Mouse (Mus musculus): Measurements from ENCODE around the gene Tmem199. TPM values are rescaled to one million over a fixed set of nuclear protein-coding genes. Genes with fewer than 3 reads are reported as not detected.
A peak's percentile ranks its signal among the peaks of the same experiment; 100 is the strongest.

The Tmem199 gene
- polyA plus RNA-seq, 1 experiment, result 35.0 TPM

- H3ac ChIP-seq (ENCODE audit: control insufficient read depth, insufficient read length), result peak within 1 kb of the TSS; percentile 75
- TF ChIP-seq CEBPB (IDR thresholded peaks at IDR 0.05; ENCODE audit: insufficient read depth, poor library complexity, severe bottlenecking), result no peak
- no peak for TF ChIP-seq E2F4 (IDR thresholded peaks at IDR 0.05; ENCODE audit: insufficient read depth)
- TF ChIP-seq MYOG (IDR thresholded peaks at IDR 0.05; ENCODE audit: control insufficient read depth in 1 of 3, insufficient read depth in 1 of 3, insufficient read length in 2 of 3, low read depth in 2 of 3), result peak in 1 of 3 experiments; percentile 5
- TF ChIP-seq USF1 (IDR thresholded peaks at IDR 0.05; ENCODE audit: low read depth), result no peak
- no peak for TF ChIP-seq MAX (IDR thresholded peaks at IDR 0.05; ENCODE audit: low read depth)
- TF ChIP-seq TCF3 (IDR thresholded peaks at IDR 0.05; ENCODE audit: insufficient read length, low read depth), result no peak
- TF ChIP-seq TCF12 (IDR thresholded peaks at IDR 0.05; ENCODE audit: insufficient read depth, poor library complexity, severe bottlenecking), result no peak
- TF ChIP-seq SRF (IDR thresholded peaks at IDR 0.05; ENCODE audit: control insufficient read depth, insufficient read length, low read depth), result peak; percentile 33
- peak; percentile 12 for TF ChIP-seq POLR2AphosphoS2 (IDR thresholded peaks at IDR 0.05; ENCODE audit: insufficient read length, low read depth)
- TF ChIP-seq MYOD1 (IDR thresholded peaks at IDR 0.05; ENCODE audit: control insufficient read depth in 1 of 3, insufficient read length in 2 of 3, low read depth in 2 of 3), result peak in 2 of 3 experiments; percentile 28 to 53
- no peak for TF ChIP-seq REST (IDR thresholded peaks at IDR 0.05; ENCODE audit: insufficient read depth, insufficient read length)
- peak; percentile 66 for TF ChIP-seq POLR2A (IDR thresholded peaks at IDR 0.05; ENCODE audit: insufficient read length, low read depth)
- peak within 1 kb of the TSS; percentile 90 for H3K4me2 ChIP-seq (ENCODE audit: low read depth)
- H3K36me3 ChIP-seq (ENCODE audit: control insufficient read depth, insufficient read depth), result no peaks in the 10 kb centered on the region
- peak within 1 kb of the TSS; percentile 54 for H3K4me3 ChIP-seq
- no peaks in the 10 kb centered on the region for H3K79me2 ChIP-seq (ENCODE audit: control insufficient read depth, insufficient read depth)
- no peaks in the 10 kb centered on the region for H3K27me3 ChIP-seq (ENCODE audit: control insufficient read depth, insufficient read depth, insufficient read length)
These were observed 46.3 kb downstream of the Tmem199 start, which contains the start of gene Slc46a1 for GRCm38 (mm10) chr11:78465568-78466180. Gene Slc46a1 (plus strand): TSS chr11:78465697.

GRCm38 (mm10) chr11:78465116-78465515 lies 46.9 kb downstream of the Tmem199 start:
- Histone ChIP-seq H3K36me3 (ENCODE audit: control insufficient read depth, insufficient read depth) (no peaks in the 10 kb centered on the region), H3K27me3 (ENCODE audit: control insufficient read depth, insufficient read depth, insufficient read length) (no peaks in the 10 kb centered on the region), H3K79me2 (ENCODE audit: control insufficient read depth, insufficient read depth) (no peaks in the 10 kb centered on the region), H3K4me2 (ENCODE audit: low read depth) (peak overlapping the region; percentile 90), H3K4me3 (peak overlapping the region; percentile 54), H3ac (ENCODE audit: control insufficient read depth, insufficient read length) (peak overlapping the region; percentile 75)
- TF ChIP-seq TCF3 (IDR thresholded peaks at IDR 0.05; ENCODE audit: insufficient read length, low read depth) (no peak), POLR2AphosphoS2 (IDR thresholded peaks at IDR 0.05; ENCODE audit: insufficient read length, low read depth) (no peak), USF1 (IDR thresholded peaks at IDR 0.05; ENCODE audit: low read depth) (no peak), MAX (IDR thresholded peaks at IDR 0.05; ENCODE audit: low read depth) (no peak), MYOG (IDR thresholded peaks at IDR 0.05; ENCODE audit: control insufficient read depth in 1 of 3, insufficient read depth in 1 of 3, insufficient read length in 2 of 3, low read depth in 2 of 3) (no peak), CEBPB (IDR thresholded peaks at IDR 0.05; ENCODE audit: insufficient read depth, poor library complexity, severe bottlenecking) (no peak), REST (IDR thresholded peaks at IDR 0.05; ENCODE audit: insufficient read depth, insufficient read length) (no peak), E2F4 (IDR thresholded peaks at IDR 0.05; ENCODE audit: insufficient read depth) (no peak), TCF12 (IDR thresholded peaks at IDR 0.05; ENCODE audit: insufficient read depth, poor library complexity, severe bottlenecking) (no peak), MYOD1 (IDR thresholded peaks at IDR 0.05; ENCODE audit: control insufficient read depth in 1 of 3, insufficient read length in 2 of 3, low read depth in 2 of 3) (no peak)

- H3K4me3 ChIP-seq, result no peak overlapping the region
- H3K36me3 ChIP-seq (ENCODE audit: control insufficient read depth, insufficient read depth), result no peaks in the 10 kb centered on the region
- H3K79me2 ChIP-seq (ENCODE audit: control insufficient read depth, insufficient read depth), result no peaks in the 10 kb centered on the region
- TF ChIP-seq USF1 (IDR thresholded peaks at IDR 0.05; ENCODE audit: low read depth) (no peak), POLR2A (IDR thresholded peaks at IDR 0.05; ENCODE audit: insufficient read length, low read depth) (no peak), POLR2AphosphoS2 (IDR thresholded peaks at IDR 0.05; ENCODE audit: insufficient read length, low read depth) (no peak), REST (IDR thresholded peaks at IDR 0.05; ENCODE audit: insufficient read depth, insufficient read length) (no peak), MYOG (IDR thresholded peaks at IDR 0.05; ENCODE audit: control insufficient read depth in 1 of 3, insufficient read depth in 1 of 3, insufficient read length in 2 of 3, low read depth in 2 of 3) (no peak), TCF12 (IDR thresholded peaks at IDR 0.05; ENCODE audit: insufficient read depth, poor library complexity, severe bottlenecking) (no peak), E2F4 (IDR thresholded peaks at IDR 0.05; ENCODE audit: insufficient read depth) (no peak), CEBPB (IDR thresholded peaks at IDR 0.05; ENCODE audit: insufficient read depth, poor library complexity, severe bottlenecking) (no peak), SRF (IDR thresholded peaks at IDR 0.05; ENCODE audit: control insufficient read depth, insufficient read length, low read depth) (no peak), MAX (IDR thresholded peaks at IDR 0.05; ENCODE audit: low read depth) (no peak), MYOD1 (IDR thresholded peaks at IDR 0.05; ENCODE audit: control insufficient read depth in 1 of 3, insufficient read length in 2 of 3, low read depth in 2 of 3) (no peak), TCF3 (IDR thresholded peaks at IDR 0.05; ENCODE audit: insufficient read length, low read depth) (no peak)
- H3ac ChIP-seq (ENCODE audit: control insufficient read depth, insufficient read length), result no peak overlapping the region
- H3K4me2 ChIP-seq (ENCODE audit: low read depth), result no peak overlapping the region
- H3K27me3 ChIP-seq (ENCODE audit: control insufficient read depth, insufficient read depth, insufficient read length), result peaks cover 6% of the 10 kb centered on the region
These were observed 48.5 kb downstream of the Tmem199 start for GRCm38 (mm10) chr11:78463286-78464036.

DNA sequence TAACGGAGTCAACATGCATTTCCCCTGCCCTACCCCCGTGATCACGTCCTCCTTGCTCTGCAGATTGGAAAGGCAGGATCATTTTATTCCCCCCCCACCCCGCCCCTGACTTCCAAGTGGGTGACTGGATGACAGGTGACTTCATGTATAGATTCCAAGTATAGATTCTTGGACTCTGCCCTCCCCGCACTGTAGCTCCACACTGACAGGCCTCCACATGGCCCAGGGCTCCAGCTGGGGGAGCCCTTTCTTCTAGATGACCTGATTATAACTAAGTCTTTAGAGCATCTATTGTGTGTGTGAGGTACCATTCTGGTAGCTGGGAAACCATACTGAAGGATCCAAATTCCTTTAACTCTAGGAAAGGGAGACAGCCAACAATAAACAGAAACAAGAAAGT lies 49.3 kb downstream of the Tmem199 start:
- H3K36me3 ChIP-seq (ENCODE audit: control insufficient read depth, insufficient read depth), result no peaks in the 10 kb centered on the region
- H3K4me3 ChIP-seq, result no peak overlapping the region
- TF ChIP-seq POLR2AphosphoS2 (IDR thresholded peaks at IDR 0.05; ENCODE audit: insufficient read length, low read depth) (no peak), SRF (IDR thresholded peaks at IDR 0.05; ENCODE audit: control insufficient read depth, insufficient read length, low read depth) (no peak), POLR2A (IDR thresholded peaks at IDR 0.05; ENCODE audit: insufficient read length, low read depth) (no peak), USF1 (IDR thresholded peaks at IDR 0.05; ENCODE audit: low read depth) (no peak), REST (IDR thresholded peaks at IDR 0.05; ENCODE audit: insufficient read depth, insufficient read length) (no peak), TCF3 (IDR thresholded peaks at IDR 0.05; ENCODE audit: insufficient read length, low read depth) (no peak), MYOD1 (IDR thresholded peaks at IDR 0.05; ENCODE audit: control insufficient read depth in 1 of 3, insufficient read length in 2 of 3, low read depth in 2 of 3) (no peak), CEBPB (IDR thresholded peaks at IDR 0.05; ENCODE audit: insufficient read depth, poor library complexity, severe bottlenecking) (no peak), TCF12 (IDR thresholded peaks at IDR 0.05; ENCODE audit: insufficient read depth, poor library complexity, severe bottlenecking) (no peak), MYOG (IDR thresholded peaks at IDR 0.05; ENCODE audit: control insufficient read depth in 1 of 3, insufficient read depth in 1 of 3, insufficient read length in 2 of 3, low read depth in 2 of 3) (no peak), E2F4 (IDR thresholded peaks at IDR 0.05; ENCODE audit: insufficient read depth) (no peak), MAX (IDR thresholded peaks at IDR 0.05; ENCODE audit: low read depth) (no peak)
- peaks cover 6% of the 10 kb centered on the region for H3K27me3 ChIP-seq (ENCODE audit: control insufficient read depth, insufficient read depth, insufficient read length)
- no peak overlapping the region for H3K4me2 ChIP-seq (ENCODE audit: low read depth)
- H3ac ChIP-seq (ENCODE audit: control insufficient read depth, insufficient read length), result no peak overlapping the region
- H3K79me2 ChIP-seq (ENCODE audit: control insufficient read depth, insufficient read depth), result no peaks in the 10 kb centered on the region

Data from myocyte (in vitro differentiated cells).